Mouse (Mus musculus) testis, adult 2 months (tissue): ENCODE measurements around the gene Srpr. TPM values are rescaled to one million over a fixed set of nuclear protein-coding genes. Genes with fewer than 3 reads are reported as not detected.

ENCODE experiments used
- H3K27ac ChIP-seq: fragments of 200-500 bp; 2 replicates; pipeline ENCODE4 v1.5.1; 2012; ENCODE audit warnings: low read depth, low read length; ENCODE audit not compliant: control insufficient read depth, insufficient read depth
- H3K27me3 ChIP-seq: fragments of 200-500 bp; 2 replicates; pipeline ENCODE4 v1.6.1; 2012; ENCODE audit warnings: mild to moderate bottlenecking, low read length, moderate library complexity; ENCODE audit not compliant: control insufficient read depth, insufficient read depth
- H3K36me3 ChIP-seq: fragments of 200-500 bp; 2 replicates; pipeline ENCODE4 v1.6.1; 2012; ENCODE audit warnings: mild to moderate bottlenecking, low read length; ENCODE audit not compliant: control insufficient read depth, insufficient read depth
- H3K4me1 ChIP-seq: fragments of 200-500 bp; 2 replicates; pipeline ENCODE4 v1.6.1; 2012; ENCODE audit warnings: low read length; ENCODE audit not compliant: control insufficient read depth, insufficient read depth
- H3K4me3 ChIP-seq: fragments of 200-500 bp; 2 replicates; pipeline ENCODE4 v1.5.1; 2012; ENCODE audit warnings: low read depth, mild to moderate bottlenecking, low read length, moderate library complexity, mixed read lengths; ENCODE audit not compliant: control insufficient read depth
- CTCF ChIP-seq: fragments of 200-500 bp; IDR thresholded peaks from 2 replicates; pipeline ENCODE4 v1.5.1; 2012; ENCODE audit warnings: low read depth, mild to moderate bottlenecking, inconsistent platforms, low read length, moderate library complexity; ENCODE audit not compliant: control insufficient read depth, insufficient read depth, insufficient replicate concordance
- POLR2A ChIP-seq: fragments of 200-500 bp; IDR thresholded peaks from 2 replicates; pipeline ENCODE4 v1.6.1; 2012; ENCODE audit warnings: low read depth, mild to moderate bottlenecking, inconsistent platforms, low read length, moderate library complexity; ENCODE audit not compliant: control insufficient read depth
- polyA plus RNA-seq: library from polyadenylated mRNA; depleted of rRNA; stranded (reverse); fragments of >200 nt; gene quantifications from 2 replicates; pipeline ENCODE4 v1.2.3, GENCODE M21; 2012

Srpr gene
- polyA plus RNA-seq, 1 experiment = 55.2 TPM

GRCm38 (mm10) chr9:35210542-35211474, 10.8 kb downstream of the Srpr start, which contains the start of gene Foxred1:
TSS of gene Foxred1 (minus strand) at chr9:35211055.
- peak within 1 kb of the TSS; percentile 93 for H3K27ac ChIP-seq
- H3K36me3 ChIP-seq = peaks cover 2% of the 10 kb centered on the region; the same call in 1 of the 2 replicates
- H3K27me3 ChIP-seq = no peaks in the 10 kb centered on the region
- TF ChIP-seq CTCF = no peak
- TF ChIP-seq POLR2A = peak; percentile 90
- peaks cover 4% of the 10 kb centered on the region; the same call in 1 of the 2 replicates for H3K4me1 ChIP-seq
- H3K4me3 ChIP-seq = peak within 1 kb of the TSS; percentile 96

GRCm38 (mm10) chr9:35211573-35212511, 11.9 kb downstream of the Srpr start:
- no peak for TF ChIP-seq POLR2A
- TF ChIP-seq CTCF = no peak
- H3K27ac ChIP-seq = peak overlapping the region; percentile 93
- H3K4me3 ChIP-seq = peak overlapping the region; percentile 96
- H3K36me3 ChIP-seq = peaks cover 2% of the 10 kb centered on the region; the same call in 1 of the 2 replicates
- no peaks in the 10 kb centered on the region for H3K27me3 ChIP-seq
- peaks cover 4% of the 10 kb centered on the region; the same call in 1 of the 2 replicates for H3K4me1 ChIP-seq

- Histone ChIP-seq H3K27ac (no peak overlapping the region), H3K4me3 (no peak overlapping the region), H3K4me1 (no peaks in the 10 kb centered on the region), H3K27me3 (no peaks in the 10 kb centered on the region), H3K36me3 (no peaks in the 10 kb centered on the region)
- no peak for TF ChIP-seq POLR2A
- TF ChIP-seq CTCF = no peak
Observed at GRCm38 (mm10) chr9:35217963-35218362, 18.0 kb downstream of the Srpr start.

GRCm38 (mm10) chr9:35223466-35223865, 23.5 kb downstream of the Srpr start:
- Histone ChIP-seq H3K4me3 (no peak overlapping the region), H3K27me3 (no peaks in the 10 kb centered on the region), H3K36me3 (no peaks in the 10 kb centered on the region), H3K4me1 (no peaks in the 10 kb centered on the region), H3K27ac (no peak overlapping the region)
- no peak for TF ChIP-seq CTCF
- TF ChIP-seq POLR2A = no peak

GRCm38 (mm10) chr9:35228671-35229070, 28.7 kb downstream of the Srpr start:
- H3K4me3 ChIP-seq = no peak overlapping the region
- no peaks in the 10 kb centered on the region; the same call in 1 of the 2 replicates for H3K36me3 ChIP-seq
- H3K4me1 ChIP-seq = no peaks in the 10 kb centered on the region
- no peak overlapping the region for H3K27ac ChIP-seq
- TF ChIP-seq POLR2A = no peak
- no peak for TF ChIP-seq CTCF
- H3K27me3 ChIP-seq = no peaks in the 10 kb centered on the region

GRCm38 (mm10) chr9:35235996-35236395, 36.0 kb downstream of the Srpr start:
- H3K27me3 ChIP-seq = no peaks in the 10 kb centered on the region
- TF ChIP-seq POLR2A = no peak
- no peak for TF ChIP-seq CTCF
- H3K27ac ChIP-seq = no peak overlapping the region
- H3K4me3 ChIP-seq = no peak overlapping the region
- H3K36me3 ChIP-seq = no peaks in the 10 kb centered on the region; the same call in none of the 2 replicates
- no peaks in the 10 kb centered on the region for H3K4me1 ChIP-seq

- Histone ChIP-seq H3K4me3 (no peak overlapping the region), H3K36me3 (no peaks in the 10 kb centered on the region; the same call in 1 of the 2 replicates), H3K27me3 (no peaks in the 10 kb centered on the region), H3K27ac (no peak overlapping the region), H3K4me1 (no peaks in the 10 kb centered on the region)
- TF ChIP-seq POLR2A (no peak), CTCF (no peak)
Observed at GRCm38 (mm10) chr9:35238371-35238770, 38.4 kb downstream of the Srpr start.
